Mouse (Mus musculus) embryonic facial prominence, embryonic 10.5 days (tissue): Measurements from ENCODE around the gene C6. TPM values are rescaled to one million over a fixed set of nuclear protein-coding genes. Genes with fewer than 3 reads are reported as not detected.

Source experiments
- DNase-seq: peaks from one replicate; pipeline ENCODE4 v3.0.0-alpha.2; 2017; ENCODE audit warnings: low spot score
- H3K27ac ChIP-seq: fragments of 300-500 bp; sonication (generic); replicated peaks from 2 replicates; pipeline ENCODE4 v1.5.1; 2016; ENCODE audit warnings: mild to moderate bottlenecking
- H3K27me3 ChIP-seq: fragments of 300-500 bp; sonication (generic); replicated peaks from 2 replicates; pipeline ENCODE4 v1.6.1; 2016; ENCODE audit warnings: low read depth, mild to moderate bottlenecking; ENCODE audit not compliant: poor library complexity, severe bottlenecking
- H3K36me3 ChIP-seq: fragments of 300-500 bp; sonication (generic); replicated peaks from 2 replicates; pipeline ENCODE4 v1.6.1; 2016; ENCODE audit warnings: mild to moderate bottlenecking, moderate library complexity
- H3K4me1 ChIP-seq: fragments of 300-500 bp; sonication (generic); 2 replicates; pipeline ENCODE4 v1.6.1; 2016
- H3K4me3 ChIP-seq: fragments of 300-500 bp; sonication (generic); 2 replicates; pipeline ENCODE4 v1.5.1; 2016; ENCODE audit warnings: mild to moderate bottlenecking, moderate library complexity
- H3K9me3 ChIP-seq: fragments of 300-500 bp; sonication (generic); 2 replicates; pipeline ENCODE4 v1.6.1; 2016; ENCODE audit warnings: mild to moderate bottlenecking
- WGBS: fragments of 180-500 bp; shearing (Covaris S2); methylation state at CpG from one replicate; pipeline ENCODE4 v1.1.7; 2016; 5-methylcytosine and 5-hydroxymethylcytosine counted together
- polyA plus RNA-seq: library from polyadenylated mRNA; unstranded; fragments of >200 nt; fragmentation: Nextera tagmentation; extraction: Ambion mirVana; gene quantifications from 2 replicates; pipeline ENCODE4 v1.2.1, GENCODE M21; 2016

Gene C6
- polyA plus RNA-seq = not detected in 2 replicates

- H3K36me3 ChIP-seq = no peaks in the 10 kb centered on the region
- H3K27me3 ChIP-seq = no peaks in the 10 kb centered on the region
- H3K4me3 ChIP-seq = no peak within 1 kb of the TSS
- no peak within 1 kb of the TSS for H3K27ac ChIP-seq
- 93% methylated on average over 9 of the region's 9 CpGs for WGBS
- DNase-seq = no peak
- H3K4me1 ChIP-seq = no peaks in the 10 kb centered on the region
- H3K9me3 ChIP-seq = no peaks in the 10 kb centered on the region
These were observed at the start of gene C6 for GRCm38 (mm10) chr15:4726830-4727310. C6 (plus strand) TSS chr15:4727175.

DNA sequence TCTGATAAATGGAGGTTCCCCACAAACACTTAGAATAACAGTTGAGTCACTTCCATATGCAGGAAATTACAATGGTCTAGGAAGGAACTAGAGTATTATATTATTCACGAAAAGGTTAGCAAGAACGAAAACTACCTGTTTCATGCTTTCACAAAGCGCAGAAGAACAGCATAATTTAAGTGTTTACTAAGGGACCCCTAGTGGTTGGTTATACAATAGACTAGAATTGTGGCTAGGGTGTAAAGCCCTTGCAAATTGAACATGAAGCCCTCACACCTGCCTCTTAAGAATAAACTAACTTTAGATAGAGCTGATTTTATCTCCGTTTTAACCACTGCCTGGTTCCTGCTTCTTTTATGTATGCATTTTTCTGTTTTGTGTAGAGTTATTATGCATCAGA is 29.4 kb upstream of the C6 start:
- Histone ChIP-seq H3K27me3 (no peaks in the 10 kb centered on the region), H3K9me3 (peaks cover 16% of the 10 kb centered on the region), H3K36me3 (no peaks in the 10 kb centered on the region), H3K4me1 (no peaks in the 10 kb centered on the region), H3K27ac (no peak overlapping the region), H3K4me3 (no peak overlapping the region)
- DNase-seq = no peak
- WGBS = 84% methylated on average over 4 of the region's 4 CpGs

GRCm38 (mm10) chr15:4734150-4734549 is 7.2 kb downstream of the C6 start:
- WGBS = 91% methylated on average over 1 of the region's 1 CpGs
- Histone ChIP-seq H3K4me1 (no peaks in the 10 kb centered on the region), H3K36me3 (no peaks in the 10 kb centered on the region), H3K27me3 (no peaks in the 10 kb centered on the region), H3K4me3 (no peak overlapping the region), H3K9me3 (no peaks in the 10 kb centered on the region), H3K27ac (no peak overlapping the region)
- DNase-seq = no peak

DNA sequence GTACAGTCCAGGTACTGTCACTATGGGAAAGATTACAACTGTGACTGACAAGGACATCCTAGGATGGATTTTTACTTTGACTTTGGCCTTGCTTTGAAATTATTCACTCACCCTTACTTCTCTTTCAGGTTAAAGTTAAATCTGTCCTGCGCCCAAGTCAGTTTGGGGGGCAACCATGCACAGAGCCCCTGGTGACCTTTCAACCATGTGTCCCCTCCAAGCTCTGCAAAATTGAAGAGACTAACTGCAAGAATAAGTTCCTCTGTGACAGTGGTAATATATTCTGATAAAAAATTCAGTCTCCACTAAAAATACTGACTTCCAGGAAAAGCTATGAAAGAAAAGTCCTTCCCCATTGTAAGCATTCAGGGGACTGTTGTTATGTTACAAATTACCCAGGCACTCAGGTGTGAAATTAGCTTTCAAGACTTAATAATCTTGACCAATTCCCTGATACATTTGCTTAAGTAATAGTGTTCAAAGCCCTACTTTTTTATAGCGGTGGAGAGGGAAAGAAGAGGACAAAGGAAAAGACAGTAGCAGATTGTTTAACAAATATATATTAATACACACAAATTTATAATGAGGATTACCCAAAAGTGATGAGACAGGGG is 8.1 kb downstream of the C6 start:
- no peaks in the 10 kb centered on the region for H3K36me3 ChIP-seq
- no peaks in the 10 kb centered on the region for H3K27me3 ChIP-seq
- H3K4me1 ChIP-seq = no peaks in the 10 kb centered on the region
- 83% methylated on average over 2 of the region's 2 CpGs for WGBS
- no peak overlapping the region for H3K27ac ChIP-seq
- H3K9me3 ChIP-seq = no peaks in the 10 kb centered on the region
- no peak for DNase-seq
- no peak overlapping the region for H3K4me3 ChIP-seq

DNA sequence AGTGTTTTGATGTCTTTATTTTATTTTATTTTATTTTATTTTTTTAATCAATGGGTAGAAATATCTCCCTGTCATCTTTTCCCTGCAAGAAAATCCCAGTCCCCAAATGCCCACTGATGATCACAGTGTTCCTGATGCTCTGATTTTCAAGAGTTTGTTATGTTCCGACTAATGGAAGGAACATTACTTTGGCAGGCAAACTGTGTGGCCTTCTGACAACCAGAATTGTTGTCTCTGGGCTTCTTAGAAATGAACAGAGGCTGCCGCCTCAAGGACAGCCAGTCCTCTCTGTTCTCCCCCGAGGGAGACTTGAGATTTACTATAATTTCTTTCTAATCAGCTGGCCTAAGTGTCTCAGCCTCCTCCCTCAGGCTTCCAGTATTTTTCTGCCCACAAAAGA is 20.7 kb downstream of the C6 start:
- DNase-seq = no peak
- no peaks in the 10 kb centered on the region for H3K4me1 ChIP-seq
- no peaks in the 10 kb centered on the region for H3K27me3 ChIP-seq
- no peaks in the 10 kb centered on the region for H3K36me3 ChIP-seq
- 85% methylated on average over 3 of the region's 3 CpGs for WGBS
- no peaks in the 10 kb centered on the region for H3K9me3 ChIP-seq
- H3K27ac ChIP-seq = no peak overlapping the region
- H3K4me3 ChIP-seq = no peak overlapping the region

DNA sequence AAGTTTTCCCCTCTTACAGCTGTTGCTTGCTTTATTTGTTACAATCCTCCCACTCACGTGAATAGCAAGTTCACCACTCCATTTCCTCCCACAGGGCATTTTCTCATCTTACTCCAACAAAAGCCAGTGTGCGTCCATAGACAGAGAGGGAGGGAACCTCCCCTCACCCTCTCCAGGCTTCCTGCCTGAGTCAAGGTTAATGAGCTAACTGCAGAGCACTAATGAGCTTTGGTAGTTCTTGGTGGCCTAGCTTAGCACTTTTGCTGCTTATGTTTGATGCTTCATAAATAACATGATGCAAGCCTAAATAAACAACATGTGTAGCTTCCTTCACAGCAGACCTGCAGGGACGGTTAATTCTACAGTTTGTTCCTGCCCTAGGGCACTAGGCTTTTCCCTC is 63.4 kb downstream of the C6 start:
- DNase-seq = no peak
- H3K27ac ChIP-seq = no peak overlapping the region
- no peaks in the 10 kb centered on the region for H3K36me3 ChIP-seq

GRCm38 (mm10) chr15:4796861-4797260 is 69.9 kb downstream of the C6 start:
- no peak for DNase-seq
- WGBS = 84% methylated on average over 4 of the region's 4 CpGs
- no peaks in the 10 kb centered on the region for H3K27me3 ChIP-seq
- no peaks in the 10 kb centered on the region for H3K4me1 ChIP-seq
- H3K27ac ChIP-seq = no peak overlapping the region
- H3K4me3 ChIP-seq = no peak overlapping the region
- no peaks in the 10 kb centered on the region for H3K36me3 ChIP-seq
- no peaks in the 10 kb centered on the region for H3K9me3 ChIP-seq

More for the DNA sequence above, 63.4 kb downstream of the C6 start:
- Histone ChIP-seq H3K9me3 (no peaks in the 10 kb centered on the region), H3K4me1 (peaks cover 5% of the 10 kb centered on the region), H3K27me3 (no peaks in the 10 kb centered on the region), H3K4me3 (no peak overlapping the region)
- WGBS = 31% methylated on average over 3 of the region's 3 CpGs

DNA sequence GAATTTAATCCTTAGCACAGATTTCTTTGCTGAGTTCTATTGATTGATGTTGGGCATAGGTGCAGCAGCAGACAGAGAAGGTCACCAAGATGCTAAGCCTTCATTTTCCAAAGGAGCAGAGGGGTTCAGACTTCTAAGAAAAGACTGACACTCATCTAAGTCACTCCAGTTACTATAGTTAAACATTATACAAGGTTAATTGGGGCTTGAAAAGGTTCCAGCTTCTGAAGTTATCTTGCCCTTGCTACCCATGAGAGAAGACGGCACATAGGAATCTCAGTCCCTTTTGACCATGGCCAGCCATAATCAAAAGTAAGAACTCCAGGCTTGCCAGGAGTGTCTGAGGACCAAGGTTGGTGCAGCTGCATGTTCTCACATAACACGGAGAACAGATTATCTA is 77.3 kb downstream of the C6 start:
- Histone ChIP-seq H3K4me1 (no peaks in the 10 kb centered on the region), H3K27me3 (no peaks in the 10 kb centered on the region), H3K27ac (no peak overlapping the region), H3K4me3 (no peak overlapping the region), H3K36me3 (no peaks in the 10 kb centered on the region), H3K9me3 (no peaks in the 10 kb centered on the region)
- 91% methylated on average over 2 of the region's 2 CpGs for WGBS
- DNase-seq = no peak

DNA sequence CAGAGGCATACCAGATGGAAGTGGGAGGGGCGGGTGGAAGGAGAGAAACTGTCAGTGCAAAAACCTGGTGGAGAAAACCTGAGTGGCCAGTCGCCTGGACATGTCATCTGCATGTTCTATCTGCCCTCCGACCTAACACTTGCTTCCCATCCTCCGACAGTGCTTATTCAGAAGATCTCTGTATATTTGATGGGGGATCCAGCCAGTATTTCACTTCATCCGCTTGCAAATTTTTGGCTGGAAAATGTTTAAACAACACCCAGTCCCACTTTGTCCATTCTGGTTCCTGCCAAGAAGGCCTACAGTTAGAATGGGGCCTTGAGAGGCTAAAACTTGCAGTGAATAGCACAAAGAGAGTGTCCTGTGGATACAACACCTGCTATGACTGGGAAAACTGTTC is 81.2 kb downstream of the C6 start:
- Histone ChIP-seq H3K4me1 (no peaks in the 10 kb centered on the region), H3K9me3 (no peaks in the 10 kb centered on the region), H3K4me3 (no peak overlapping the region), H3K27ac (no peak overlapping the region), H3K27me3 (no peaks in the 10 kb centered on the region), H3K36me3 (no peaks in the 10 kb centered on the region)
- DNase-seq = no peak
- 82% methylated on average over 5 of the region's 5 CpGs for WGBS

DNA sequence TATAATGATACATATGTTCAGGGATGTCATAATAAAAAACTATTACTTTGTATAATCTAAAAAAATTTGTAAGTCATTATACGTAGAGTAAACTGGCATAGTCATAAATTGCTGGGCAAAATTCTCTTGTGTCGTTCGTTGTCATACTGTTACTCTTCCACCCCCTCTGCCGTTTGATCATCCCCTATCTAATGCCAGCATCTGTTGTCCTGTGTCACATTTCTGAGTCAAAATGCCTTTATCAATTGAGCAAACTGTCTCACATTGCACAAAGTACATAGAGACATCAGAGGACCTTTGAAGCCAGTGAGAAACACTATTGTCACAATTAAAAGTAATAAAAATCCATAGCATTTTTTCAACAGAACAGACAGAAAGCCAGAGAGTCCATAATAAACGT is 88.0 kb downstream of the C6 start:
- no peaks in the 10 kb centered on the region for H3K4me1 ChIP-seq
- H3K4me3 ChIP-seq = no peak overlapping the region
- no peak overlapping the region for H3K27ac ChIP-seq
- H3K27me3 ChIP-seq = no peaks in the 10 kb centered on the region
- no peaks in the 10 kb centered on the region for H3K9me3 ChIP-seq
- H3K36me3 ChIP-seq = no peaks in the 10 kb centered on the region
- no peak for DNase-seq
- 93% methylated on average over 5 of the region's 5 CpGs for WGBS

- Histone ChIP-seq H3K27ac (no peak overlapping the region), H3K9me3 (no peaks in the 10 kb centered on the region), H3K4me3 (no peak overlapping the region), H3K36me3 (no peaks in the 10 kb centered on the region), H3K4me1 (no peaks in the 10 kb centered on the region), H3K27me3 (no peaks in the 10 kb centered on the region)
- no peak for DNase-seq
- WGBS = 89% methylated on average over 2 of the region's 2 CpGs
These were observed 88.7 kb downstream of the C6 start for GRCm38 (mm10) chr15:4815711-4816110.

DNA sequence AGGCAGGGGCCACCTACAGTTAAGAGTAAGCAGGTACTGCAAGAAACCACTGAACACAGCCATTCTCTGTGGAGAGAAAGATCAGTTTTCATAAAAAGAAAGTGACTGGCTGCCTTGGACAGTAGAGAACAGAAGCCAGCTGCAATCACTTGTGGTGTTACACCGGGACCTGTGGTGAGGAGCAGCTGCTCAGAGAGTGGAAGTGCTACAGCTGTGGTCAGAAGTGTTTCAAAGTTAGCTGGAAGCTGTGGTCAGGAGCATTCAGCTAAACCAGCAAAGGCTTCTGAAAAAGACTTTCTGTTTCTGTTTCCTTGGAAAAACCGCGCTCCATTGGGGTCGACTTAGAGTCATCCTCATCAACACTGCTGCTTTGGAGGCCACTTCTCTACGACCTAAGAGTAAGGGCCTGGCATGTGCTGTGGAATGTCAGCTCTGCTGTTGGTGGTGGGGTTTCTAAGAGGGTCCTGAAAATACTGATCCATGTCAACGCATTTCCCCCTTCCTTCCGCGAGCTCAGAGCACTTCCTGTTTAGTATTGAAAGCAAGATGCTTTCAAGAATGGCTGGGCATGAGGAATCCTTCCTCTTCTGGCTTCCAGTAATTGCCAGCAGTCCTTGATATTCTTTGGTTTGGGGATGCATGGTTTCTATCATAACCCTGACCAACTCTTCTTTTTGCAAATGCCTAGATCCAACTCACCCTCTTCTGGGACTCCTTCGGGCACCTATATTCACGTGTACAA is 89.9 kb downstream of the C6 start:
- Histone ChIP-seq H3K4me3 (no peak overlapping the region), H3K27me3 (no peaks in the 10 kb centered on the region), H3K9me3 (no peaks in the 10 kb centered on the region), H3K4me1 (no peaks in the 10 kb centered on the region), H3K27ac (no peak overlapping the region), H3K36me3 (no peaks in the 10 kb centered on the region)
- DNase-seq = no peak
- 92% methylated on average over 10 of the region's 10 CpGs for WGBS

DNA sequence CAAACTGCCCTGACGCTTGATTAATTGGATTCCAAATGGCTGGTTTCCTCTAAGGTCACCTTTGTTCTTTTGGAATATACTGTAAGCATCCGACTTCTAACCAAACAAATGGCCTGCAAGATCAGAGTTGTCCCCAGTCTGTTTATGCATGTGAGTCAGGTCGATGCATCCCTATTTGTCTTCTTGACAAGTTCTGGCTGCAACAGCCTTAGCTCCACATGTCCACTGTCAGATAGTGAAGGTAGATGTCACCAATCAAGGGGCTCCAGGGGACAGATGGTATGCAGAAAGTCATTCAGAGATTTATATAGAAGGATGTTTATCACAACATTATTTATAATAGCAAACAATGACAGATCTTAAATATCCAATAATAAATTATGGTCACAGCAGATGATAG is 91.5 kb downstream of the C6 start:
- WGBS = 77% methylated on average over 3 of the region's 3 CpGs

More for the DNA sequence above, 91.5 kb downstream of the C6 start:
- H3K4me3 ChIP-seq = no peak overlapping the region
- no peaks in the 10 kb centered on the region for H3K36me3 ChIP-seq
- no peaks in the 10 kb centered on the region for H3K4me1 ChIP-seq
- no peak overlapping the region for H3K27ac ChIP-seq
- H3K27me3 ChIP-seq = no peaks in the 10 kb centered on the region
- H3K9me3 ChIP-seq = no peaks in the 10 kb centered on the region
- no peak for DNase-seq
